In the genomic region with DNA sequence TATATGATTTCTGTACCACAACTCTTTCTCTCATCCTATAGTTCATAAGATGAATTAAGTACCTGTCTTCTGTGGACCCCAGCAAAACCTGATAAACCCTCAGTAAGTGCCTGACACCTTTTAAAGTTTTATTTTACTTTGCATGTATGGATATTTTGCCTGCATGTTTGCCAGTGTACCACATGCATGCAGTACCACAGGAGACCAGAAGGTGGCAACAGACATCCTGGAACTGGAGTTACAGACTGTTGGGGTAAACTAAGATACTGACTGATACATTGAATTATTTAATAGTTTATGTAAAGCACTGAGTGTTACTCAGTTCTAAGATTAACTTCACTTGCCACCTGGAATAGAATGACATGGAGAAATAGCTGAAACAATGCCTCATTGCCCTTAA, we compare ENCODE assay signal across 9 mouse cellular contexts. TPM values are rescaled to one million over a fixed set of nuclear protein-coding genes. Genes with fewer than 3 reads are reported as not detected.
DNase-seq lines count a peak whose midpoint lies in the region; ATAC-seq and TF ChIP-seq lines count a peak whose summit lies in the region.
"Not testable (repeated sequence)": the region's sequence is repeated elsewhere in the genome, so short reads cannot be mapped to it uniquely, and the experiment has no call there.
"Had no signal": no experiment of that assay in that cellular context is flagged by ENCODE, and none has a peak within 500 bp of the region (broad histone marks: within the 10 kb centered on the region; RNA-seq: fewer than 3 reads in every experiment).

No protein-coding gene starts in this region.

- not testable (repeated sequence) for H3K36me3 ChIP-seq in intestine, postnatal 0 days (ENCODE audit: control insufficient read depth, insufficient read depth)

- H3K27me3 ChIP-seq in Patski; intestine, postnatal 0 days (replicated peaks; ENCODE audit: control insufficient read depth, insufficient read depth, low read length): not testable (repeated sequence)

- not testable (repeated sequence) for H3K4me2 ChIP-seq in intestine, postnatal 0 days (replicated peaks; ENCODE audit: low read depth)

- POLR2A ChIA-PET in Patski (lab: Charles Lee): not testable (repeated sequence)

- not testable (repeated sequence) for H3K4me1 ChIP-seq in intestine, postnatal 0 days (replicated peaks; ENCODE audit: control insufficient read depth, insufficient read depth, low read length)

- DNase-seq in Patski (ENCODE audit: low read depth, low spot score): not testable (repeated sequence)
- DNase-seq in cerebellum, adult 9-11 months: peak; percentile 7
- peak; percentile 12 to 69 for DNase-seq in frontal cortex, adult 2 months (ENCODE audit: extremely low spot score in 1 of 2, low spot score in 1 of 2)
- DNase-seq in left cerebral cortex, adult 11 months (ENCODE audit: low spot score): peak; percentile 34
- DNase-seq in lung, postnatal 36 days: peak; percentile 71
- peak; percentile 72 for DNase-seq in right cerebral cortex, adult 2 months (ENCODE audit: low spot score in 2 of 2)

- ATAC-seq in Patski; intestine, postnatal 0 days: not testable (repeated sequence)

- CTCF ChIA-PET in Patski (lab: Charles Lee): interaction anchor here (1.1 to 3.3 kb wide), 3 partner anchors 55 to 431 kb away, joined by 3 to 10 read pairs (median 8); no protein-coding TSS in a partner anchor

- H3K4me3 ChIP-seq in intestine, postnatal 0 days (ENCODE audit: low read depth, low read length): not testable (repeated sequence)

- not testable (repeated sequence) for H3K9me3 ChIP-seq in intestine, postnatal 0 days (ENCODE audit: control insufficient read depth)

- in situ Hi-C loops in Patski (cut with MboI; ENCODE audit: low pct_unique_long_range_greater_than_20kb): not testable (repeated sequence)

- TF ChIP-seq CTCF in Patski (IDR thresholded peaks at IDR 0.05): peak; percentile 13
- peak; percentile 81 for TF ChIP-seq CTCF in intestine, postnatal 0 days (IDR thresholded peaks at IDR 0.05; ENCODE audit: low read depth)

- H3K27ac ChIP-seq in intestine, postnatal 0 days (ENCODE audit: low read depth, low read length): not testable (repeated sequence)

- H3K9ac ChIP-seq in intestine, postnatal 0 days (ENCODE audit: low read depth, low read length): not testable (repeated sequence)

RNA-seq across cellular contexts. Expression of a gene that starts 10.7 kb away (rescaled TPM):
- polyA plus RNA-seq in Patski (2021): not detected
- polyA plus RNA-seq in frontal cortex, adult 2 months (2012; rRNA removed): not detected in 2 replicates
- polyA plus RNA-seq in intestine, postnatal 0 days (2015; fragmentation: Nextera tagmentation; extraction: Ambion mirVana): not detected in 2 replicates
- polyA plus RNA-seq: hindbrain, embryonic 13.5 days; lung, embryonic 15.5 days had no signal

RNA-seq across cellular contexts. Expression of a gene that starts 31.6 kb away (rescaled TPM):
- not detected for polyA plus RNA-seq in Patski (2021)
- polyA plus RNA-seq in frontal cortex, adult 2 months (2012; rRNA removed): not detected in 2 replicates
- polyA plus RNA-seq in intestine, postnatal 0 days (2015; fragmentation: Nextera tagmentation; extraction: Ambion mirVana): not detected in 2 replicates
- polyA plus RNA-seq: hindbrain, embryonic 13.5 days; lung, embryonic 15.5 days had no signal
